Mouse (Mus musculus) forelimb bud, embryonic 11.5 days (tissue): ENCODE measurements at regions not wholly inside any gene's neighbourhood (a gene's known extent, or its start where the extent isn't known, plus 50 kb on each side); places are given as distances from the start of the nearest gene placed in this dataset.
"Not testable (repeated sequence)": the region's sequence is repeated elsewhere in the genome, so short reads cannot be mapped to it uniquely, and the experiment has no call there.

Experiments
- DNase-seq: peaks from one replicate; pipeline ENCODE4 v3.0.0-alpha.2; 2012; ENCODE audit warnings: low read depth, low spot score

DNA sequence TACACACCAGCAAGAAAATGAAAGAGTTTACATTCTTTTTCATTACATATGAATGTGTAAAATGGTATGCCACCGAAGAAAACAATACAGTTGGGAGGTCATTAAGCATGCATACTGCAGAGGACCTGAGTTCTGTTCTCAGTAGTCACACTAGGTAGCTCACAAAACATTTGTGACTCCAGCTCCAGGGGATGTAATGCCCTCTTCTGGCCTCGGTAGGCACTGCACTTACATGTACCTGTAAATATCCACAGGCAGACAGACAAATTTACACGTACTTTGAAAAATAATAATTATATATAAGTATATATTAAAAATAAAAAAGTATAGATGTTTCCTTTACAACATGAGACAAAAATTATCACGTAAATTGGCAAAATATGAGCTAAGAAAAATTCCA, 342.3 kb upstream of the Gm28363 start:
- DNase-seq: no peak

DNA sequence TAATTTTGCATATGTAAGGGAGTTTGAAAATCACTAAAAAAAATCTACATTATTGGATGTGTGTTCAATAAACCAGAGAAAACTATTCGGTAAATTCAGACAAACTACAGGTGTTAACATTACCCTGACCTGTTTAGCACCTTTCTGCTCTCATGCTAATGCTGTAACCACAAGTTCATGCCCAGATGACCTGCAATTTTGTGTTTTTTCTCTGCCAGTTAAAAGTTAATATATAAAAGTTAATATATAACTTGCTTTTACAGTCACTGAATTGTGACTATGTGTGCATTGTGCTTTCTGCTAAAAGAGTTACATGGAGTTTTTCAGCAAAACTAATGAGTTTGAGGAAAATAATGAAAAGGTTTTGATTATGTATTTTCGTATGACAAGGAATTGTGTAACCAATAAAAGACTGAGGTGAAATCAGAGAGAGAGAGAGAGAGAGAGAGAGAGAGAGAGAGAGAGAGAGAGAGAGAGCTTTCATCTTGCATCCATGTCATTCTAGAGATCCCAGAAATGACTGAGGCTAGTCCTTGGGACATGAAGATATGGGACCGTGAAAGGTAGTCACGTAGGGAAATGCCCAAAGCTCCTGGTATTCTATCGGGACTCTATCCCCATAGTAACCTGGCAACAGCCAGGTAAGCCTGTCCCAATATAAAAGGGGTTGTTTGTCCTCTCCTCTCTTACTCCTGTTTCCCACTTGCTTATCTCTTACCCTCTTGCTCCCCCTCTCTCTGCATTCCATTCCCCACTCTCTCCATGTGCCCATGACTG, 340.3 kb upstream of the Gm28363 start:
- DNase-seq: no peak

DNA sequence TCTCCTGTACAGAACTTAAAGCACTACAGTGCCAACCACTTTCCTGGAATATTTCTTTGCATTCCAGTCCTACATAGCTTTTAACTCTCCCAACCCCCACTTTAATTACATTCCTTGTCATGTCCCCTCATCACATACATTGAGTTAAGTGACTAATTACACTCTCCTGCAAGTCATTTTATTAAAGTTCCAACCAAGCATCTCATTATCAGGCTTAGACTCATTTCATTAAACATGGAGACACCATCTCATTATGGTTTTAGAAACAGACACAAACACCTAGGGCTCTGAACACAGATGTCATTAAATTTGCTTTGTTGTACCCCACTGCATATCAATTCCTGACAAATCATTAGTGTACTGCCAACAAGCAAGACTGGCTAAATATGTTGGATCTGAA, 332.9 kb upstream of the Gm28363 start:
- DNase-seq: no peak

DNA sequence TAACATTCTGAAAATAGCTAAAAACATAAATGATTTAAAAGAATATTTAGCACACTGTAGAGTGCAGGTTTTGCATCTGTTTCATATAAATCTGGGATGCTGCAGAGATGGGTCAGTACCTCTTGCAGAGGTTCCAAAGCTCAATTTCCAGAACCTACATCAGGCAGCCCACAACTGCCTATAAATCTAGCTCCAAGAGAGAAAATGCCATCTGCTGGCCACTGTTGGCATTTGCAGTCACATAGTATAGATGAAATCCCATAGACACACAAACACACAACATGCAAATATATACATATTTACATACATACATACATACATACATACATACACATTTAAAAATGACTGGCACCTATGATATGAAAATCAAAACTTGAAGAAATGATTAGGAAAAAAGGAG, 284.6 kb upstream of the Gm28363 start:
- DNase-seq: no peak

DNA sequence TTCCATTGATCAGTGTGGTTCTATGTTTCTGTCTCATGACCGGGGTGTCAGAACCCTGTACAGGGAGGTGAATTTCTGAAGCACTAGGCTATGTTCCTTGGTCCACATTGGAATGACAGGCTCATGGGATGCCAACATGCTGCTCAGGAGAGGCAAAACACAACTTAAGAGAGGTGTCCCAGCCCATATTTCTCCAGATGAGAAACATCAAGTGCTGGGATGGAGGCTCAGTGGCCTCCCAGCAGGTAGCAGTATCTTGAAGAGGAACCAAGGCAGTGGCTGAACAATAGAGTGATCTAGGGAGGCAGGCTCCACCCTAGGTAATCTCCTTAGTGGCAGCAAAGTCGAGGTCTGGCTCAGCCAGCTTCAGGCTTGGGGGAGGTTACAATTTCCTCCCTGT, 239.2 kb upstream of the Gm28363 start:
- DNase-seq: no peak

DNA sequence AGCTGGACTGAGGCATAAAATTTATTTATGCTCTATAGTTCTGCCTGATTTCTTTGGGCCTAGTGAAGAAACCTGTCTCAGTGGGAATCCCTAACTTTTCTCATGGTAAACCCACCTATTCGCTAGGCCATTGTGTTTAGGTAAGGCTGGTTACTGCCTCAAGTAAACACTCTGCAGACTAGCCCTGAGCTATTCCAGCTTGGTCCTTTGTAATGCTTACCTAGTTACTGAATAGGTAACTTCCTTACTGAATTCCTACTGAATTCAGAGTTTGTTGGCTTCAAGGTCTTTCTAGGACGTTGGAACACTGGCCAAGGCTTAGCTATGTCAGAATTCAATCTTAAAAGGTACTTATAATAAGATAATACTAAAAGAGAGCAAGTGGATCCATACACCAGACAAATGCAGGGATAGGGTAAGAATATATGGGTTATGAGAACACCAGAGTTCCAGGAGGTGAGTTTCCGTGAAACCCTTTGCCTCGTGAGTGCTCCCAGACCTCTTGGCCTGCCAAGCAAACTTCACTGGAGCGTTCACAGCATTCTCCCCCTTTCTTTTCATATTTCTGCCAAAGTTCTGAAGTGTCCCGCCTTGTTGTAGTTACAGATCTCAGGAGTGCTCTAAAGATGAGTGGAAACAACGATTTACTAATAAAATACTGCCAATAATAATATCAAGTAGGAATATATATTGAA, 238.6 kb upstream of the Gm28363 start:
- not testable (repeated sequence) for DNase-seq

DNA sequence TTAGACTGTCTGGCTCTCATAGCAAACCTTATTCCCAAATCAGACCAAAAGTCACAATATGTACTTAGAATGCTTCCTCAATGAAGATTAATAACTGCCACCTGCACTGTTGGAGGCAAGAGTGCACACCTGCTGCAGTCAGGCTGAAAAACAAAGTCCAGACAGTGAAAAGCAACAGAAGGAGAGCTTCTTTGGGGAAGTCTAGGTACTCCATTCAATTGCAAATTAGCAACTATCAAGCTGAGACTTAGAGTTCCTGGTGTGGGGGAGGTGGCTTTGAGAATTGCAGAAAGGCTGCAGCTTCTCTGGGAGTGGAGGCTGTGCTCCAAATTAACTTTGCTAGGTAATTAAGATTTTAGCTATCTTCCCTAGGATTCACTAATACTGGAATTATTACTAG, 237.8 kb upstream of the Gm28363 start:
- not testable (repeated sequence) for DNase-seq

DNA sequence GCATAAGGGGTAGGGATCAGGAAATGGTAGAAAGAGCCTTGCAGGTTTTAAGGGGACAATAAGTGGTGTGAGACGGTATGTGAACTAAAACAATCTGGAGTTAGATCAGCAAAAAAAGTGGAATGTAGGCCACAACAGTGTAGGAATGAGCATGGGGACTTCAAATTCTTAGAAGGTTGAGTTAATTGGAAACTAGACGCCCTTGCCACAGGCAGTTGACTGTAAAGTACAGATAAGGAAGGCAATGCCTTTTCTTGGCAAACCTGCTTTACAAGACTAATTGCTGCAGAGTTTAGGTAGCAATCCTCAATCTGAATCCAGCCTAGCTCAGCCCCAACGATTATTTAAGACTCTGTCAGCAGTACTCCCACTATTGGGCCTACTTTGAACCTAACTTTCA, 206.8 kb upstream of the Gm28363 start:
- DNase-seq: no peak

DNA sequence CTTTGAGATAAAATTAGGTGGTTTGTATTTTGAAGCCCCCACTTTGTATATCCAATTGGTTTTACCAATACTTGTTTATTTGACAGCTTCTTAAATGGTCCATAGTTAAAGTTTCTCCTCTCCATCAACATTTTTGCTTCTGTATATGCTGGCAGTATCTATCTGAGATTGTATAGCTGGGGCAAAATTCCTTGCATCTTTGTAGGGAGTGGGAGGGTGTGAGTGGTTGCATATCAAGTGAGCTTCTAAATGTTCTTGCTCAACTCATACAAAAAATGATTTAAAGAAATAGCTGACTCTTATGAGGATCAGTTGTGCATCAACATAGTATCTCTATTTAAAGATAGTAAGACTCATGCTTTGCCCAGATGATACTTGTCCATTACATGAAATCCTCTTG, 199.9 kb upstream of the Gm28363 start:
- DNase-seq: no peak

DNA sequence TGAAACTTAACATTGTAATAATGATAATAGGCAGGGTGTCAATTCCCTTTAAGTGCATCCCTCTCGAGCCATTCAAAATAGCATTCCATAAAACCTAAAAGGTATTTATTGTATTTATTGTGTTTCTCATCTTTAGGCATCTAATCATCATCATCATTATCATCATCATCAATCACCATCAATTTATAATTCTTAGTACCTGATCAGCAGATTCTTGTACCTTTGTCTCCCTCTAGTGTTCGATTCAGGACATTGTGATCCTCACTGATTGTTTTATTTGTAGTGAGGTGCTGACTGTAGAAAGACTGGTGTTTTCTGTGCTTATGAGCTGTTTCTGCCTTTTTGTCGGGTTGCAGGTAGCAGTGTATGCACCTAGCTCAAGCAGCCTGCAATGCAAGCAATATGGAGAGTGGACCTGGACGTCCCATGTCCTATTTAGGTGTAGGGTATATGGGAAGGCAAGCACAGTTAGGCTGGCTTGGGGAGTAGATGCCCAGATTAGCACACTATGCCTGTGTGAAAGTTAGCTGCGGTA, 177.4 kb upstream of the Gm28363 start:
- DNase-seq: peak; percentile 10
